Mouse (Mus musculus): ENCODE results near the gene Sirpa. TPM values are rescaled to one million over a fixed set of nuclear protein-coding genes. Genes with fewer than 3 reads are reported as not detected.

Gene Sirpa
- polyA plus RNA-seq, 1 experiment from 2014 or later: 24.1 TPM

DNA sequence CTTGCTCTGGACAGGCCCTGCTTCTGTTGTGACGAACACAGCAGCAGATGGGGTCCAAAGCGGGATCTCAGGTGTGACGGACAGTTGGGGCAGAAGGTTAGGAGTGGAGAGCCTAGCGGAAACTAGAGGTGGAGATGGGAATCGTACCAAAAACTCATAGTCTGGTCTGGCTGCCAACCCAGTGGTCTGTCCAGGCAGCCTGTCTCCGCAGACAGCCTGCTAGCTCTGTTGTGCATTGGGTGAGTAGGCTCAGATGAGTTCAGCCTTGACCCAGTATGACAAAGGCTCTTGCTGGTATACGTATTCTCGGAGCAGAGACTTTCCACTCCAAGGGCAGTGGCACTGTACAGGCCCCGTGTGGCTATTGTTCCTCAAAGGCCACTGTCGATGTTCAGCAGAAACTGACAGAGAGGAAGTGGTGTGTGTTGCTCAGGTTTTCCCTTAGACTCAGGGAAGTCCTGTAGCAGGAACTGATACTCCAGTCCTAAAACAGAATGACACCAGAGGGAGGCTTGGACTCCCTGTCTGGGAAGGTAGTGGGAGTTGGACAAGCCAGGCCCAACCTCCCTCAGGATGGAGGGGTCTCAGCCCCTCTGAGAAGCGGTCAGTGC, 6.6 kb upstream of the Sirpa start:
- H3K27ac ChIP-seq: no peak overlapping the region
- WGBS: 80% methylated on average over 11 of the region's 11 CpGs
- H3K9me3 ChIP-seq: no peaks in the 10 kb centered on the region
- peaks cover 9% of the 10 kb centered on the region for H3K4me1 ChIP-seq
- no peak overlapping the region for H3K9ac ChIP-seq
- no peaks in the 10 kb centered on the region; the same call in 1 of the 2 replicates for H3K27me3 ChIP-seq
- H3K4me3 ChIP-seq: no peak overlapping the region
- no peaks in the 10 kb centered on the region for H3K36me3 ChIP-seq
- H3K4me2 ChIP-seq: no peak overlapping the region
- ATAC-seq (ENCODE audit: insufficient number of reproducible peaks, insufficient read depth, low FRiP score, low TSS enrichment, low read depth): no peak

DNA sequence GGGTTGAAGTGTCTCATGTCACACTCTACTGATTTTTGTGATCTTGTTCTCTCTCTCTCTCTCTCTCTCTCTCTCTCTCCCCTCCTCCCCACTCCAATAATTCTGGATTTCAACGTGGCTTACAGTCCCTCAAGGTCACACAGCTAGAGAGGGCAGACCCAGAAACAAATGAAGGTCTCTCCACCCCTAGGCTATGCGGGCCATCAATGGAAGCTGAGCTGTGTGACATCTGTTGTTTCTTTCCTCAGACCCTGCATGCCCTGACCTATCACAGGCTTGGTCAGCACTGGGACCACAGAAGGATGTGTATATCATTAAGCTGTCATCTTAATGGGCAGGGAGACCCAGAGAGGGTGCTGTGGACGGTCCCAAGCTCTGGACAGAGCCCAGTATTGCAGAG, 5.4 kb upstream of the Sirpa start:
- H3K9me3 ChIP-seq: no peaks in the 10 kb centered on the region
- no peak overlapping the region for H3K9ac ChIP-seq
- ATAC-seq (ENCODE audit: insufficient number of reproducible peaks, insufficient read depth, low FRiP score, low TSS enrichment, low read depth): no peak
- H3K27me3 ChIP-seq: no peaks in the 10 kb centered on the region; the same call in 1 of the 2 replicates
- WGBS: 39% methylated on average over 3 of the region's 3 CpGs
- peaks cover 12% of the 10 kb centered on the region for H3K4me1 ChIP-seq
- H3K27ac ChIP-seq: no peak overlapping the region
- H3K4me2 ChIP-seq: no peak overlapping the region
- no peaks in the 10 kb centered on the region for H3K36me3 ChIP-seq
- H3K4me3 ChIP-seq: no peak overlapping the region

DNA sequence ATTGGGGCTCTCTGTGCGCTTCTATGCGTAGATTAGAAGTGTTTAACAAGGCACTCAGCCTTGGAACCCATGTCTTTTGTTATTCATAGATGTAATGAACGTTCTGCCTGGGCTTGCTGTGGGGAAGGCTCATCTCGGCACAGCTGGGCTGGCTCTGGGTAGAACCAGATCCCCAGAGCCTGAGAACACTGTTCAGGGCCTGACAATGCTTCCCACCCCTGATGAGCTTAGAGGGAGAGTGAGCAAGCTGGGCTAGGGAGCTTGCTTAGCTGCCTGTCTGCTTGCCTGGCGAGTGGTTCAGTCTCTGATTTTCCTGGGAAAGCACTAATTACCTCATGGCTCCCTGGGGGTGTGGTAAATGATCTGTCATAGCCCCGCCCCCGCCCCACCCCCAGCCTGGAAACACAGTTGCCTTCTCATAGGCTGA, 4.8 kb upstream of the Sirpa start:
- Histone ChIP-seq H3K27ac (no peak overlapping the region), H3K9me3 (no peaks in the 10 kb centered on the region), H3K4me1 (peaks cover 16% of the 10 kb centered on the region), H3K4me2 (no peak overlapping the region), H3K4me3 (no peak overlapping the region), H3K36me3 (no peaks in the 10 kb centered on the region), H3K27me3 (no peaks in the 10 kb centered on the region), H3K9ac (0 out of 2 replicates have a peak overlapping the region, but pooled peaks have one; percentile 32)
- WGBS: 18% methylated on average over 7 of the region's 7 CpGs
- no peak for ATAC-seq (ENCODE audit: insufficient number of reproducible peaks, insufficient read depth, low FRiP score, low TSS enrichment, low read depth)

DNA sequence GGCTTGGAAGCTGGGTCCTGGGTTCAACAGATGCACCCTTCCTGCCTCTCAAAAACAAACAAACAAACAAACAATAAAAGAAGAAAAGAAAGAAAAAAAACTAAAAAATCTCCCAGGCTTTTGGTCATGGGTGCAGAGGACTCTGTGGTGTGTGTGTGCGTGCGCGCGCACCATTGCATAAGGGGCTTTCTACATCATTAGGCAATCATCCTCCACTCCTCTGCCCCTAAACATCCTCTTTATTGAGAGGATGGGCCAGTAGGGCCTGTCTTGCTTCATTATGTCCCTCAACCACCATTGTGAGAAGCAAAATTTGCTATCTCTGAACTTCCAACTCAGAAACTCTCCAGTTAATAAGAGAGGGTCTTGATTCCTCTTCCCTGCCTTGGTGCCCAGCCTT, 738 bp upstream of the Sirpa start:
- no peaks in the 10 kb centered on the region for H3K9me3 ChIP-seq
- no peak for ATAC-seq (ENCODE audit: insufficient number of reproducible peaks, insufficient read depth, low FRiP score, low TSS enrichment, low read depth)
- H3K36me3 ChIP-seq: no peaks in the 10 kb centered on the region
- H3K9ac ChIP-seq: no peak overlapping the region; the same call in 1 of the 2 replicates
- H3K4me3 ChIP-seq: peak overlapping the region; percentile 72; the same call in 1 of the 2 replicates
- whole genome bisulfite sequencing: 92% methylated on average over 4 of the region's 4 CpGs
- H3K27ac ChIP-seq: peak overlapping the region; percentile 93; the same call in 1 of the 2 replicates
- H3K4me2 ChIP-seq: peak overlapping the region; percentile 86
- H3K27me3 ChIP-seq: peaks cover 3% of the 10 kb centered on the region; the same call in 1 of the 2 replicates
- H3K4me1 ChIP-seq: peaks cover 31% of the 10 kb centered on the region

DNA sequence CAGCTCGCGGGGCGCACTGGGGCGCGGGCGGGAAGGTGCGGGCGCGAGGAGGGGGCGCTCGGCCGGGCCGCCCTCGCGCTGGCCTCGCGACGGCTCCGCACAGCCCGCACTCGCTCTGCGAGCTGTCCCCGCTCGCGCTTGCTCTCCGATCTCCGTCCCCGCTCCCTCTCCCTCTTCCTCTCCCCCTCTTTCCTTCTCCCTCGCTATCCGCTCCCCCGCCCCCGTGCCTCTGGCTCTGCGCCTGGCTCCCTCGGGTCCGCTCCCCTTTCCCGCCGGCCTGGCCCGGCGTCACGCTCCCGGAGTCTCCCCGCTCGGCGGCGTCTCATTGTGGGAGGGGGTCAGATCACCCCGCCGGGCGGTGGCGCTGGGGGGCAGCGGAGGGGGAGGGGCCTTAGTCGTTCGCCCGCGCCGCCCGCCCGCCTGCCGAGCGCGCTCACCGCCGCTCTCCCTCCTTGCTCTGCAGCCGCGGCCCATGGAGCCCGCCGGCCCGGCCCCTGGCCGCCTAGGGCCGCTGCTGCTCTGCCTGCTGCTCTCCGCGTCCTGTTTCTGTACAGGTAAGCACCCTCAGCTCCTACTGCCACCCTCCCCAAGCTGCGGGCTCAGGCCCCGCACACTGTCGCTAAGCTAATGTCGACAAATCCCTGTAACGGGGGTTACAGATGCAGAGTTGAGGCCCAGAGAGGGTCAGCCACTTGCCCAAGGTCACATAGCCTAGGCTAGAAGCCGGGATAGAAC, 673 bp downstream of the Sirpa start:
- peak overlapping the region; percentile 88 for H3K9ac ChIP-seq
- H3K4me1 ChIP-seq: peaks cover 24% of the 10 kb centered on the region
- peak; percentile 79 for ATAC-seq (ENCODE audit: insufficient number of reproducible peaks, insufficient read depth, low FRiP score, low TSS enrichment, low read depth)
- H3K27me3 ChIP-seq: peaks cover 3% of the 10 kb centered on the region; the same call in 1 of the 2 replicates
- H3K27ac ChIP-seq: peak overlapping the region; percentile 93
- H3K4me3 ChIP-seq: peak overlapping the region; percentile 72
- H3K9me3 ChIP-seq: no peaks in the 10 kb centered on the region
- 1% methylated on average over 28 of the region's 77 CpGs for WGBS
- H3K4me2 ChIP-seq: peak overlapping the region; percentile 86
- no peaks in the 10 kb centered on the region for H3K36me3 ChIP-seq

DNA sequence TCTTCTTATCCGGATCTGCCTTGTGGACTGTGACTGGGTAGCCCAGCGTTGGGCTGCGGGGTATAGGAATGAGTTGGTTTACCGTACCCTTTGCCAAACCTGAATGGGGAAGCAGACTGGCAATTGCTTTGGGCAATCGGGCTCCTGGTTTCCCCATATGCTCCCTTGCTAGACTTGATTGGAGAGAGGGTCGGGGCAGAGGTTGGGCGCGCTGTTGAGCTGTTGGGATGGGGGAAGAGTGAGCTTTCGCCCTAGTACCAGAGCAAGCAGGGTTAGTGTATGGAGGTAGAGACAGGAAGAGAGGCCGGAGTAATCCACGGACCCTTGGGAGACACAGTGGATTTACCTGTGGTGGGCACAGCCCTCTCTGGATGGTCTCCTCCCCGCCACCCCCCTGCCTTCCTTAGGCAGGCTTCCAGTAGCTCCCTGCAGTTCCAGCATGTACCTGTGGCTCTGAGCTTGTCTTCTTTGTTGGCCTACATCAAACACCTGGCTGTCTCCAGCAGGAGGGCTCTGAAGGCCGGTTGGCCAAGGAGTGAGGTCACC, 1.3 kb downstream of the Sirpa start:
- Histone ChIP-seq H3K4me2 (peak overlapping the region; percentile 86), H3K27me3 (peaks cover 3% of the 10 kb centered on the region; the same call in 1 of the 2 replicates), H3K27ac (peak overlapping the region; percentile 93), H3K4me1 (peaks cover 22% of the 10 kb centered on the region), H3K4me3 (peak overlapping the region; percentile 72), H3K9ac (peak overlapping the region; percentile 88), H3K9me3 (no peaks in the 10 kb centered on the region), H3K36me3 (no peaks in the 10 kb centered on the region)
- 2% methylated on average over 13 of the region's 13 CpGs for WGBS
- no peak for ATAC-seq (ENCODE audit: insufficient number of reproducible peaks, insufficient read depth, low FRiP score, low TSS enrichment, low read depth)

DNA sequence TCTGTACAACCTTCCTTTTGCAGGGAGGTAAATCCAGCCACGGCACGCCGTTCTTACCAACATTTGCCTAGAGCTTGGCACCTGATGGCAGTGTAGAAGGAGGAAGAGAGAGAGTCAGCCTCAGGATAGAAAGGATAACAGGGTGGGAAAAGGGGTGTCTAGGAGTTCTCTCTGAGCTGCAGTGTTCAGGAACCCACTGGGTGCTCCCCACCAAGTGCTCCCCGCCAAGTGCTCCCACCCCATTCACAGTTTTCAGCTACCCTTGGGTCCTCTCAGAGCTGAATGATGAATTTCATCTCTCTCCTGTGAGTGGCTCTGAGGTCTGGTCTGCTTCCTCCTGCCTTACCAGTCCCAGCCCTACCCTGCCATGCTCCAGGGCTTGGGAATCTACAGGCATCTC, 1.9 kb downstream of the Sirpa start:
- peak overlapping the region; percentile 72; the same call in 1 of the 2 replicates for H3K4me3 ChIP-seq
- peak overlapping the region; percentile 88; the same call in 1 of the 2 replicates for H3K9ac ChIP-seq
- no peak overlapping the region for H3K27ac ChIP-seq

DNA sequence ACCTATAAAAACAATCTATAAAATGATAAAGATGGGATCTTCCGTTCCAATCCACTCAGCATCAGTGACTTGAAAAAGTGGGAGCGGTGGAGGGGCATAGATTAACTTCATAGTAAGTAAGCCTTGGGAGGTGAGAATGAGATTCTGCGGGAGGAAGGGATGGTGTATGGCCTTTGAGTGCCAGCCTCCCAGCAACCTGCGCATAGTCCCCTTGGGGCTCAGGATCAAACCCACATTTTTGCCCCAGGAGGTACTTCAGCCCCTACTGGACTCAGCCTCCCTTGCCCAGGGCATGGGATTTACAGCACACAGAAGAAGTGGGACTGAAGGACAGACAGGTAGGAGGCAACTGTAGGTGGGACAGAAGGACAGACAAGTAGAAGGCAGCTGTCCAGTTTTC, 2.6 kb downstream of the Sirpa start:
- H3K36me3 ChIP-seq: no peaks in the 10 kb centered on the region
- H3K4me1 ChIP-seq: peaks cover 32% of the 10 kb centered on the region
- no peak overlapping the region for H3K4me3 ChIP-seq
- H3K9me3 ChIP-seq: no peaks in the 10 kb centered on the region
- WGBS: 70% methylated on average over 4 of the region's 4 CpGs
- no peak overlapping the region for H3K9ac ChIP-seq
- no peak overlapping the region for H3K4me2 ChIP-seq
- peaks cover 3% of the 10 kb centered on the region; the same call in 1 of the 2 replicates for H3K27me3 ChIP-seq
- H3K27ac ChIP-seq: no peak overlapping the region
- no peak for ATAC-seq (ENCODE audit: insufficient number of reproducible peaks, insufficient read depth, low FRiP score, low TSS enrichment, low read depth)

More for the DNA sequence above, 1.9 kb downstream of the Sirpa start:
- no peak for ATAC-seq (ENCODE audit: insufficient number of reproducible peaks, insufficient read depth, low FRiP score, low TSS enrichment, low read depth)
- H3K4me1 ChIP-seq: peaks cover 28% of the 10 kb centered on the region
- H3K36me3 ChIP-seq: no peaks in the 10 kb centered on the region
- peaks cover 3% of the 10 kb centered on the region; the same call in 1 of the 2 replicates for H3K27me3 ChIP-seq
- peak overlapping the region; percentile 86 for H3K4me2 ChIP-seq
- H3K9me3 ChIP-seq: no peaks in the 10 kb centered on the region
- WGBS: 71% methylated on average over 4 of the region's 4 CpGs

DNA sequence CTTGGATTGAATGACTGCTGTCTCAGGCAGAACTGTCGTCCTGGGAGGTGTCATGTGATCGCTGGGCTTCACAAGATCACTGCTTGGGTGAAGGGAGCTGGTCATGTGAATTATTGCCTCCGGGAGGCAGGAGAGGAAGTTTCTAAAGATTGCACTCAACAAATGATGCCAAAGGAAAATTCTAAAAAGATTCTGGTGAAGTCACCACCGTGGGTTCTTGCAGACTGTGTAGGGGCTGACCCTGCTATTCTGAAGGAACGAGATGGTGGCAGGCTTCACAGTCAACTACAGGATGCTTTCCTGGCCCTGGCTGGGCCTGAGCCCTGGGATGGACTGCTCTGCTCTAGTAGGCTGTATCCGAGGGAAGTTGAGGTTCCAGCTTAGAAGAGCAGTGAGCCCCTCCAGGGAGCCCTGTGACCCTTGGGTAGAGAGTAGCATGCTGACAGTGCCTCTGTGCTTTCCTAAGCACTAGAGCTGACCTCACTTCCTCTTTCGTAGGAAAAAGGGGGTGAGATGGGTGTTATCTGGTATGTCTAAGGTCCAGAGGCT, 3.1 kb downstream of the Sirpa start:
- Histone ChIP-seq H3K4me1 (peaks cover 32% of the 10 kb centered on the region), H3K27me3 (peaks cover 3% of the 10 kb centered on the region; the same call in 1 of the 2 replicates), H3K27ac (no peak overlapping the region), H3K4me2 (no peak overlapping the region), H3K9ac (no peak overlapping the region), H3K9me3 (no peaks in the 10 kb centered on the region), H3K4me3 (no peak overlapping the region), H3K36me3 (no peaks in the 10 kb centered on the region)
- 65% methylated on average over 7 of the region's 7 CpGs for WGBS
- ATAC-seq (ENCODE audit: insufficient number of reproducible peaks, insufficient read depth, low FRiP score, low TSS enrichment, low read depth): no peak

DNA sequence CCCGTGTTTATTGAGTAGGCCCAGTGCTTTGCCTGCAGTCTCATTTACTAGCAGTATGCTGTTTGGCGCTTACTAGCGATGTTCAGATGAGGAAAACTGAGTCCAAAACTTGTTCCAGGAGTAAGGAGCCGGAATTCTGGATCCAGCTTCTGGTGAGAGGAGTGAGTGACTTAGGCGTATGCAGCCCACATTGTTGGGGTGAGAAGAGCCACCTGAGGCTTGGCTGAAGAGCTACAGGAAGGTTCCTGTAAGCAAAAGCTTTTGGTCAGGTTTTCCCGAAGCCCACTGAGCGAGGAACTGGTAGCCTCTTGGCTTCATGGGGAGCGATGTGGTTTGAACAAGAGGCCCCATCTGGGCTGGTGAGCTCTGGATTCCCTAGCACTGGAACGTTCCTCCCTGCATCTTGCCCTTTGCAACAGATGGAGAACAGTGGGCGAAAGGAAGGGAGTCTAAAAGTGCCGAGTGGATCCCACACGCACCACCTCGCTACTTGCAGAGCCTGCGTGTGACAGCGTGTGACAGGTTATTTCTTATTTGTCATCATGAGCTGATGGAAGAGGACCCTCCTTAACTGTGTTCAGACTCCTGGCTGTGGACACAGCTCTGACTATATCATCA, 4.0 kb downstream of the Sirpa start:
- H3K36me3 ChIP-seq: no peaks in the 10 kb centered on the region
- ATAC-seq (ENCODE audit: insufficient number of reproducible peaks, insufficient read depth, low FRiP score, low TSS enrichment, low read depth): no peak
- 88% methylated on average over 15 of the region's 15 CpGs for WGBS
- no peak overlapping the region for H3K4me3 ChIP-seq
- H3K27me3 ChIP-seq: peaks cover 3% of the 10 kb centered on the region; the same call in 1 of the 2 replicates
- no peak overlapping the region for H3K27ac ChIP-seq
- H3K9ac ChIP-seq: no peak overlapping the region
- H3K4me1 ChIP-seq: peaks cover 32% of the 10 kb centered on the region
- H3K9me3 ChIP-seq: no peaks in the 10 kb centered on the region
- H3K4me2 ChIP-seq: no peak overlapping the region

DNA sequence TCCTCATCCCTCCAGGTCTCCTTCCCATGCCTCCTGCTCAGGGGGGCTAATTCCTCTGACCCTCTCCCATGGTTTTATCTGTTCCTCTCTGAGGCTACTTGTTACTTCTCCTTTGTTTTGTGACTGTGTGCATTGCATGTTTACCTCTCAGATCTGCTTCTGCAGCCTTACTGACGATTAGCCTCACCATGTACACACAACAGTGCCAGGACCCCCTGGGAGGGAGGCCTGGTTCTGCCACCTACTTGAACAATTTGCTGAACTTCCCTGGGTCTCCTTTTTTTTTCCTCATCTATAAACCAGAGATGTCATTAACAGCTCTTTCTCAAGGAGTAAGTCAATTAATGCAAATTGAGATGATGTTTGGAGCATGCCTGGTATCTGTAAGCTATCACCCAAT, 4.9 kb downstream of the Sirpa start:
- ATAC-seq (ENCODE audit: insufficient number of reproducible peaks, insufficient read depth, low FRiP score, low TSS enrichment, low read depth): no peak
- 52% methylated on average over 1 of the region's 1 CpGs for WGBS
- Histone ChIP-seq H3K4me3 (no peak overlapping the region), H3K9ac (no peak overlapping the region), H3K4me2 (no peak overlapping the region), H3K4me1 (peaks cover 27% of the 10 kb centered on the region), H3K36me3 (no peaks in the 10 kb centered on the region), H3K27ac (no peak overlapping the region), H3K9me3 (no peaks in the 10 kb centered on the region), H3K27me3 (peaks cover 3% of the 10 kb centered on the region; the same call in 1 of the 2 replicates)
